Mouse (Mus musculus) gastrocnemius, adult 2 months (tissue): ENCODE data around the gene Fgf7. TPM values are rescaled to one million over a fixed set of nuclear protein-coding genes. Genes with fewer than 3 reads are reported as not detected.
A peak's percentile ranks its signal among the peaks of the same experiment; 100 is the strongest.

Experiments
- DNase-seq: peaks from one replicate; pipeline ENCODE4 v3.0.0; 2022
- H3K27ac ChIP-seq: fragments of 200-600 bp; 2 replicates; pipeline ENCODE4 v1.8.1; 2022; ENCODE audit warnings: mild to moderate bottlenecking
- H3K4me3 ChIP-seq: fragments of 200-600 bp; 2 replicates; pipeline ENCODE4 v1.8.1; 2022; ENCODE audit warnings: mild to moderate bottlenecking, moderate library complexity
- CTCF ChIP-seq: fragments of 200-600 bp; IDR thresholded peaks from 2 replicates; pipeline ENCODE4 v1.8.1; 2022; ENCODE audit warnings: antibody characterized with exemption, mild to moderate bottlenecking, moderate library complexity
- intact Hi-C: fragments of 180-260 bp; cut with DNase I; formaldehyde crosslinking; loops from one replicate; pipeline ENCODE4 v1.15.1; 2025
- total RNA-seq, 2 experiments: library from RNA; stranded (reverse); gene quantifications; 2 replicates each; pipeline ENCODE4 v1.2.3; 2021

Gene Fgf7
- total RNA-seq, 2 experiments from 2014 or later: 4.2 TPM

DNA sequence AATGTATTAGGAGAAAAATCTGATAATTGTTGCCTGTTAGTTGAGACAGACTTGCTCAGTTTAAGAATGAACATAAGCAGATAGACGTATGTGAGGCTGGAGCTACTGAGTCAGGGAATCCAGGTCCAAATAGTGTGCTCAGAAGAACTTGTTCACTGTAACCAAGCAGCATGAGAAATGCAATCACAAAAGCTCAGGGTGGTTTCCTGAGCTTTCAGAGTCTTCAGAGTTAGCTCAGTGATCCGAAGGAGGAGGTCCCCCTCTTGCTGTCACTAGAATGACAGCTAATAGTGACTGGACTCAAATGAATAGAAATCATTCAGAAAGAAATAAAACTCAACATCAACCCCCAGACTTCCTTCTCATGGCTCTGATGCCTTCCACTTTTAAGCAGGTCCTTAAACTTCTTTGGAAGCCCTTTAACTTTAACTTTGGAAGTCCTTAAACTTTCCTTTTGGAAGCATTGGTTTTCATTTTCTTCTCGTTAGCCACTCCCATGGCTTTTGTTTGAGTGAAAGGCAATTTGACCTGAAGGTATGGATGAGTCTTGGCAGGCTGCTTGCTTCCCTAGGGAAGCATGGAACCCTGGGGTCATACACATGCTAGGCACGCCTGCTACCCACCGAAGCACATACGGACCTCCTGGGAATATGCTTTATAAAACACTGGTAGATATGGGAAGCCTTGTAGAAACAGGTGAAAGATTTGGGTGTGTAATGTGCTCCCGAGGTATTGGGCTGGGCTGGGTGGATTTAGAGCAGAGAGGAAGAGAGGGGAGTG, 4.0 kb downstream of the Fgf7 start:
- intact Hi-C loops: no loop called here
- no peak for DNase-seq
- peak overlapping the region; percentile 72 for H3K27ac ChIP-seq
- TF ChIP-seq CTCF: no peak
- H3K4me3 ChIP-seq: peak overlapping the region; percentile 65

DNA sequence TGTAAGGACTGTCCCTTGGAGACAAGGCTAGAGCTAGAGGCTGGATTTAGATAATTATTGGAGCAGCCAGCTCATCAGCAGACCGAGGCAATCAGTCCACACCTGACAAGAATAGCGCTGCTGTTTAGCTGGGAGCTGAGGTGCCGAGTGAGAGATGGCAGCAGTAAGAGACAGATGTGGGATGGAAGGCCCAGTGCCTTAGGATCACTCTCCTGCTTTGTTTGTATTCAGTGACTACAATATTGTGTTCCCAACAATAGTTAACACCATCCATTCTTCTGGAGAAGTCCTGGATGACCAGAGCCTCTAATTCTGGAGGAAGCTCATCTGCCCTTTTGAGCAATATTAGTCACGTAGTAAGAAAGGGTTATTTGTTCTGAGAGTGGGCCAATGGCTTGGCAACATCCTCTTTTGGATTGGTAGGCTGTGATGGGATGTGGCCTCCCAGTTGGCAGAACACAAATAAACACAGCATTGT, 5.0 kb downstream of the Fgf7 start:
- no peak for TF ChIP-seq CTCF
- intact Hi-C loops: no loop called here
- peak; percentile 56 for DNase-seq
- H3K4me3 ChIP-seq: peak overlapping the region; percentile 65
- peak overlapping the region; percentile 72 for H3K27ac ChIP-seq

DNA sequence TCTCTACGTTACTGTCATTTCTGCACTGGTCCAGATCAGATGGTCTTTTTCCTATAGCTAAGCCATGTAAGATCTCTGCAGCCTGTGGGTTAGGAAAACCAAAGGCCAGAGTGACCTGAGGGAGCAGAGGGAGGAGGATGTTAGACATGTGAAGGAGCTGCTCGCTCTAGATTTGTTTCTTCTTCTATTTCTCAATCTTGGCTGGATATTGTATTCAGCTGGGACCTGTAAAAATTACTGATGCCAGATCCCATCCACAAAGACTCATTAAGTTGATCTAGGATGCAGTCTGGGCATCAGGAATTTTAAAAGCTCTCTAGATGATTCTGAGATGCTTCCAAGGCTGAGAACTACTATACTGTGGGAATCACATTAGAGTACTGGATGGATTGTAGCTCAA, 6.2 kb downstream of the Fgf7 start:
- no peak for TF ChIP-seq CTCF
- Histone ChIP-seq H3K4me3 (peak overlapping the region; percentile 65), H3K27ac (peak overlapping the region; percentile 25; the same call in 1 of the 2 replicates)
- intact Hi-C loops: no loop called here
- DNase-seq: peak; percentile 24

DNA sequence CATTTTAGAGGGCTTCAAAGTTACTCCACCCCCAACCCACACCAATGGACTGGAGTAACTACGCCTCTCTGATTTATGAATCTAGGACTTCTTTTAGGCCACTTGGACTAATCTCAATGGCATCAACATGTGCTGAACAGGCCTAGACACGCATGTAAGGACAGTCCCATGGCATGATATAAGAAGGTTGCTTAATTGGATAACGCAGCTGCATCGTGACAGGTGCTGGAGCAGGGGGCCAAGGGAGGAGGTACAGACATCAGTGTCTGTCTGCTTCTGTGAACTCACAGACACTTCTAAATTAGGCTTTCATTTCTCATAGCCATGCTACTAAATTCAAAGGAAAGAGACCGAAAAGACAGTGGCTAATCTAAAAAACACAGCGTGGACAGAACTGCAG, 6.8 kb downstream of the Fgf7 start:
- Histone ChIP-seq H3K4me3 (peak overlapping the region; percentile 13; the same call in 1 of the 2 replicates), H3K27ac (peak overlapping the region; percentile 17; the same call in 1 of the 2 replicates)
- peak; percentile 26 for DNase-seq
- TF ChIP-seq CTCF: no peak
- intact Hi-C loops: no loop called here

DNA sequence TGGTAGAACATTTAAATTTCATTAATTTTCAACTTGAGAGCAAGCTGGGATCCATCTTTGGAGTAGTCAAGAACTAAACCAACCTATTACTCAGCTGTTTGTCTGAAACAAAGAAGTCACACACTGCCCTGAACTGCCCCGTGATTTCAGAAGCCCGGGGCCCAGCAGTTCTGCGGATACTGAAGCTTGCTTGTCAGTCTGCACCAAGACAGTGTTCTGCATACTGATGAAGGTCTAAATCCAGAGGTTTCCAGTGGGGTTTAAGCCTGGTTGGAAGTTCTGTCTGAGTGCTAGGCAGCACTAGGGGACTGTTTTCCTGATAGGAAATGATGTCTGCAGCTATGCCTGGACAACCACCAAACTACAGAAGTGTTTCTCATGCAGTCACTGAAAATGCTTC, 8.2 kb downstream of the Fgf7 start:
- no peak for TF ChIP-seq CTCF
- Histone ChIP-seq H3K27ac (peak overlapping the region; percentile 41; the same call in 1 of the 2 replicates), H3K4me3 (no peak overlapping the region)
- DNase-seq: no peak
- intact Hi-C loops: no loop called here

DNA sequence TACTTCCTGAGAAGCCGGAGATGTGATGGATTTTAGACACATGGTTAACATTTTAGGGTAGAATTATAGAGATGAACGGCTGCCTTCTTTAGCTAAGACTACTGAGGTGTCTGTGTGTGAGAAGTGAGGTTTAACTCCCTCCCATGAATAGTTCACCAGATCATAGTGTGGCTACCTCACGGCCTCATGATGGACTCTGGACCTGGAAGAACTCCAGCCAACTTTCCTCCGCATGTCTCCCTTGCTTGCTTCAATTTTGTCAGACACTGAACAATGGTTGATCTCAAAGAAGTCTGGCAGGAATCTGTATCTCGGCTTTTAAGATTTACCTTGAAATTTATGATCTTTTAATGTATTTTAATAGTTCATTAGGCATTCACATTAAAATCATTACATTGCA, 11.2 kb downstream of the Fgf7 start:
- Histone ChIP-seq H3K4me3 (no peak overlapping the region), H3K27ac (no peak overlapping the region)
- intact Hi-C loops: no loop called here
- TF ChIP-seq CTCF: no peak
- no peak for DNase-seq

DNA sequence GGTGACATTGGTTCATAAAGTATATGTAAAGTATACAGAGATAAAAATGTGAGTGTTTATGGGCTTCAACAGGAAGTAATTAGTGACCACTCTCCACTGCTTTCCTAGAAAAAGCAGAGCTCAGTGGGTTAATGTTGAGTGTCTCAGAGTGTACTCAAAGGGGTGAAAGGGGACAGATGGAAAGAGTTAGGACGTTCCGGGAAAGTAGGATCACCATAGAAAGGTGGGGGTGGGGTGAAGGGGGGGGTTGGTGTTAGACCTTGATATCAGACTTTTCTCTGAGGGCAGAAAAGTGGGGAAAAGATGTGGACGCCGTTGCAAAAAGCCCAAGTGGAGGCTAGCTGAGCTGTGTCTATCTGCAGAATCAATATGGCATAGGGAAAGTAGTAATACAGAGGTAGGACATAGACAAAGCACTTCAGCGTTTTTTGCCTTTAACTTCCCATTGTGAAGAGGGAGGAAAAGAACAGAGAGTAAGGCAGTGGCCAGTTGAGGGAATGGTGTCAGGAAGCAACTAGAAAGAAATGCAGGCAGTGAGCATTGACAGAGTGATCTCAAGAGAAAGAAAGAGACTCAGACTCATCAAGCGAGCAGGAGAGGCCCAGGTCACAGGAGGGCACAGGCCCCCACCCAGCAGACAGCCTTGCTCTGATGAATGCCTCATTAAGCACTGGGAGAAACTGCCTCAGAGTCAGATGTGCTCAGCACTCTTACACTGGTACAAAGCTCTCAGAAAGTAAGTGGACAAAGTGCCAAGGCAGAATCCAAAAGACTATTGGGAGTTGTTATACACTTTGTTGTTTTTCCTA, 18.5 kb downstream of the Fgf7 start:
- TF ChIP-seq CTCF: no peak
- DNase-seq: no peak
- intact Hi-C loops: loop anchor here (5.0 kb wide), 1 partner anchor 99 kb away; the partner anchor contains the start of genes Dtwd1 and Fam227b
- peak overlapping the region; percentile 51; the same call in 1 of the 2 replicates for H3K27ac ChIP-seq
- no peak overlapping the region for H3K4me3 ChIP-seq

DNA sequence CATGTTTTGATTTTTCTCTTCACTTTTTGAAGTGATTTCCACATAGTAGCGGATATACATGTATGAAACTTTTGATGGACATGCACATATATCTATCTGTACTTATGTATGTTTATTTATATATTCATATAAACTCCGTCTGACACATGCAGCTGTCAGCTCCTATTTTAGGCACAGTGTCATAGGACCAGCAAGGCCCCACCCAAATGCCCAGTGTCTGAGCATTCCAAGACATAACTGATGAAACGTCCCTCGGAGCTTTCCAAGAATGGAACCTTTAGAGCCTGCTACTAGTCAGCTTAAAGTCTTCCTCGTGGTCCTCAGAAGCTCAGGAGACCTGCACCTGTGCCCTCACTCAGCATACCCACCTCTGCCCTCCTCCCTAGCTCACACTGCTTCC, 19.2 kb downstream of the Fgf7 start:
- peak overlapping the region; percentile 53 for H3K27ac ChIP-seq
- no peak for TF ChIP-seq CTCF
- intact Hi-C loops: loop anchor here (5.0 kb wide), 1 partner anchor 99 kb away; the partner anchor contains the start of genes Dtwd1 and Fam227b
- no peak overlapping the region for H3K4me3 ChIP-seq
- peak; percentile 44 for DNase-seq

DNA sequence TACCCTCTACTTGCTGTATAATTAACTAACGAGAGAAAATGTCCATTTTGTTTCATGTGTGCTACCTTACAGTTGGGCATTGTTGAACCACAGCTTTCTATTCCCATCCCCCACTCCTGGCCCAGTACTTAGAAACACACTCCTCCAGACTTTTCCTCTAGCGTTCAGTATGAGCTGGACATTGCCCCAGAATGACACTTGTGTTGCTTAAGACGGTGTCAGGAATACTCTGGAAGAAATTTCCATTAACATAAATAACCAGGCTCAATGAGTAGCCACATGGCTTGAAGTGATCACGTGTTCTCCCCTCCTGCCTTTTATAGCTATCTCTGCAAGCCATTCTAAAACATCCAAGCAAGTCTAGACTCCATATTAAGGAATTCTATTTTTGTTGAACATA, 26.1 kb downstream of the Fgf7 start:
- no peak overlapping the region for H3K4me3 ChIP-seq
- no peak for TF ChIP-seq CTCF
- intact Hi-C loops: no loop called here
- peak; percentile 26 for DNase-seq
- peak overlapping the region; percentile 44; the same call in 1 of the 2 replicates for H3K27ac ChIP-seq

DNA sequence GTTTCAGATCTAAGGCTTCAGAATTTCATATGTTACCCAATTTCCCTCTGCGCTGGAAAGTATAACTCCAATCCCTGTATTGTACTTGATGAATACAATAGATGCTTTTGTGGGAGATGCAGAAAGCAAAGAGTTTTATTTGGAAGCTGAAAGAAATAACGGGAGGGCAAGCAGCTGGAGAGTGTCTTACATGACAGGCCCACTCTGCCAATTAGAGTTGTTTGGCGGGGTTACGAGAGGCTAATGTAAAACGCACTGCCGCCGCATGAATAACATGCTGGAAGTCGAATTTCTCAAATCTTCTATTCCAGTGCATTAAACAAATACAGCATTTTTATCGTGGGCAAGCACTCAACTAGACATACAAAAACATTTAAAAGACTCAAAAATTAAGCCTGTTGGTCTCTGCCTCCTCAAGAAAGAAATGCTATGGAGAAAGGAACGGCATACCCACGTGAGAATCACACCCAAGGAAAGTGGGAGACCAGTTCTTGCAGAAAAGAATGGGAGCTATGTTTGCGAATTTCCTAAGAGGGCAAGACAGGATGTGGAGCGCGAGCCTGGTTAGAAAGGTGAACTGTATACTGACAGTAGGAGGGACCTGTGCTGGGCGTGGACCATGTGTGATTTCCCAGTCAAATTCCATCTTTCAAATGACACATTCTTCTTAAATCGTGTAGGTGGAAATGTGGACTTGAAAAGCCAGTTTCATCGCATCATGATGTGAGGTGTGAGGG, 26.7 kb downstream of the Fgf7 start:
- intact Hi-C loops: no loop called here
- no peak for DNase-seq
- peak overlapping the region; percentile 44; the same call in 1 of the 2 replicates for H3K27ac ChIP-seq

DNA sequence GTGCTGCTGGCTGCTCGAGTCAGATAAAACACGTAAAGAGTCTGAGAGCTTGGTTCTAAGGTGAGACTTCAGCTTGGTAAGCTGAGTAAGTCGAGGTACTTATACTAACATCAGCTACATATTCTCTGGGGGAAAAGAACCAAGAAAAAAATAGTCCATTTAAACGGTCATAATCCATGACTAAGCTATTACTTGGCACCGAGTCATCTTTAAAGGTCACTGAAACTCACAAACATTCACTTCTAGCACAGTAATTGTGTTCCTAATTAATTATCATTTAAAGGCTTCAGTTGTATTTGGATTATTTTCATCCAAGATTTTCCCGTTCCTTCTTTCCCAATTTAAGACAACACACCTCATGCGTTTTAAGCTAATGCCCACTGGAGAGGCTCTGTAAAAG, 28.4 kb downstream of the Fgf7 start:
- H3K4me3 ChIP-seq: no peak overlapping the region
- intact Hi-C loops: no loop called here
- TF ChIP-seq CTCF: no peak
- no peak for DNase-seq
- H3K27ac ChIP-seq: peak overlapping the region; percentile 38; the same call in 1 of the 2 replicates

More for the DNA sequence above, 26.7 kb downstream of the Fgf7 start:
- no peak overlapping the region for H3K4me3 ChIP-seq
- TF ChIP-seq CTCF: no peak

DNA sequence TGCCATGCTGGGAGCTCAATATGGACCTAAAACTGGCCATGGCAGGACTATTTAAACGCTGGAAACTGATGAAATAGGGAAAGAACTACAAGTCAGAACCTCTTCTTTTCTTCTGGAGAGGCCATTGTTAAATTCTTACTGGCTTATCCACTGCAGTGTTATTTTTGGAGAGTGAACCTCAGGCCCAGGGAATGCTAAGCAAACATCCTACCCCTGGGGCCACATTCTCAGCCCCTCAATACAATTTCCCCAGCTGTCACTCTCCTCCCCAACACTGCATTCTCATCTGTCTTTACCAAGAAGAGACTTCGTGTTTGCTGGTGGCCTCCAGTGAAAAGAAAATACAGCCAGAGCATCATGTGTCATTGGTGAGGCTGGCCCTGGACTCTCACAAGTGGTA, 30.4 kb downstream of the Fgf7 start:
- no peak for TF ChIP-seq CTCF
- Histone ChIP-seq H3K27ac (peak overlapping the region; percentile 46; the same call in 1 of the 2 replicates), H3K4me3 (no peak overlapping the region)
- no peak for DNase-seq
- intact Hi-C loops: no loop called here
